Mouse (Mus musculus): ENCODE data around the gene Apol9b.
"Not testable (repeated sequence)": the region's sequence is repeated elsewhere in the genome, so short reads cannot be mapped to it uniquely, and the experiment has no call there.

DNA sequence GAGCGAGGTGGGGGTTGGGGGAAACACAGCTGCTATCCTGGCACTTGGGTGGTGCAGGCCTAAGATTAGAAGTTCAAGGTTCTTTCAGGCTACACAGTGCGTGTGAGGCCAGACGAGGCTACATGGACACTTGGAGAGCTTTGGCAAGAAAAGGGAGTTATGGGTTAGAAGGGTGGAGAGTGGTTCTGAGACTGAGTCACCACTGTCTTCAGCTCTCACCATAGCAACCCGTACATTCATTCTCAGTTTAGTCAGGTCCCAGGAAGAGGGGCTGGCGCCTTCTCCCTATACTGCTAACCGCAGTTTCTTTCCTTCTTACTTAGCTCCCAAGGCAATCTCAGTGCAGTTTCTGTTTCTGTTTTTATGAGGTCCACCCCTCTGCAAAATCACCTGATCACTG lies 12.7 kb downstream of the Apol9b start:
- TF ChIP-seq CTCF (IDR thresholded peaks at IDR 0.05; ENCODE audit: borderline replicate concordance, insufficient read depth, low read depth, low read length); POLR2A (IDR thresholded peaks at IDR 0.05; ENCODE audit: borderline replicate concordance, insufficient read depth, low read length): not testable (repeated sequence)
